Mouse (Mus musculus) kidney, adult 2 months (tissue): ENCODE measurements at regions not wholly inside any gene's neighbourhood (a gene's known extent, or its start where the extent isn't known, plus 50 kb on each side); places are given as distances from the start of the nearest gene placed in this dataset.

Experiments used
- DNase-seq: peaks from one replicate; pipeline ENCODE4 v3.0.0; 2021
- H3K27ac ChIP-seq: fragments of 200-500 bp; 2 replicates; pipeline ENCODE4 v1.5.1; 2012; ENCODE audit warnings: low read depth, low read length, control low read depth, inconsistent platforms; ENCODE audit not compliant: insufficient read depth
- H3K27me3 ChIP-seq: fragments of 200-500 bp; replicated peaks from 2 replicates; pipeline ENCODE4 v1.6.1; 2012; ENCODE audit warnings: mild to moderate bottlenecking, moderate library complexity, low read length, inconsistent platforms; ENCODE audit not compliant: control insufficient read depth, insufficient read depth
- H3K36me3 ChIP-seq: fragments of 200-500 bp; 2 replicates; pipeline ENCODE4 v1.6.1; 2012; ENCODE audit warnings: mild to moderate bottlenecking, moderate library complexity, low read length, inconsistent platforms; ENCODE audit not compliant: control insufficient read depth, insufficient read depth
- H3K4me1 ChIP-seq: fragments of 200-500 bp; 2 replicates; pipeline ENCODE4 v1.6.1; 2011; ENCODE audit warnings: low read length; ENCODE audit not compliant: control insufficient read depth, insufficient read depth
- H3K4me3 ChIP-seq: fragments of 200-500 bp; 2 replicates; pipeline ENCODE4 v1.5.1; 2011; ENCODE audit warnings: mild to moderate bottlenecking, low read depth, low read length, control low read depth; ENCODE audit not compliant: insufficient read depth
- CTCF ChIP-seq: fragments of 200-500 bp; conservative IDR thresholded peaks from 2 replicates; pipeline ENCODE4 v1.5.1; 2011; ENCODE audit warnings: low read depth, mild to moderate bottlenecking, control low read depth, low read length, moderate library complexity, mixed read lengths; ENCODE audit not compliant: insufficient read depth, insufficient read length
- POLR2A ChIP-seq: fragments of 200-500 bp; IDR thresholded peaks from one replicate; pipeline ENCODE4 v1.6.1; 2011; ENCODE audit warnings: low read depth, low read length, control low read depth
- WGBS: fragments of 180-500 bp; shearing (Covaris S2); methylation state at CpG from one replicate; pipeline ENCODE4 v1.1.7; 2018; 5-methylcytosine and 5-hydroxymethylcytosine counted together

DNA sequence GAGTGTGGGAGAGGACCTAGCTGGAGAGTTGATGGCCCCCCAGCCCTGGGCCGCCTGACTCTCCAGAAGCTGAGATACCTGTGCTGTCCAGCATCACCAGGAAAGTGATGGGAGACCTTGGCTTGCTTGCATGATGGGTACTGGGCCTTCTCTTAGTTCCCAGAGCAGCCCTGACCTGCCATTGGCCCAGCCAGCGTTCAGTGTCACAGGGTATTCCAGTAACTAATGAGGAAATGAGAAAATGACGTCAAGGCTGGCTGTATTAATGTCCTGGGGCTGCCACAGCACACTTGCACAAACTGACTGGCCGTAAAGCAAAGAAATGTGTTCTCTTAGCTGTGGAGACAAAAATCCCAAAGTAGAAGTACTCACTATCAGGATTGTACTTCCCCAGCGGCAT lies 307.5 kb downstream of the Tbc1d1 start:
- H3K4me1 ChIP-seq: no peaks in the 10 kb centered on the region
- no peak overlapping the region for H3K4me3 ChIP-seq
- no peak for DNase-seq
- H3K27ac ChIP-seq: no peak overlapping the region
- H3K36me3 ChIP-seq: no peaks in the 10 kb centered on the region
- TF ChIP-seq POLR2A: no peak
- no peak for TF ChIP-seq CTCF
- WGBS: 82% methylated on average over 5 of the region's 5 CpGs
- no peaks in the 10 kb centered on the region for H3K27me3 ChIP-seq

DNA sequence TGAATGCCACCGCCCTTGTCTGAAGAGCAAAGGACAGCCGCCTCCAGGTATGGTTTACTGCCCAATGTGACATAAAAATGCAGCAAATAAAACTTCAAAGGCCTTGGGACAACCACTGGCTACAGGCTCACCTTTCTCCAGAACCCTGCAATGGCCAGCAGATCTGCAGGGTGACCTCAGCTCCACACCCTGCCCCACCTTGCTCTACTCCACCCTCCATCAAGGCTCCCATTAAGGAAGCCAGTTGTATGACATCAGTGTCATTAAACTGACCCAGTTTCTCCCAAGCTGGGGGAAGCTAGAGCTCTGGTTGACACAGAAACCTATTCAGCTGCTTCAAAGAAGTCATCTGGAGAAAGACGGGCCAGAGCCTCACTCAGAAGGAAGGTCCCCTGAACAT lies 310.2 kb downstream of the Tbc1d1 start:
- 90% methylated on average over 3 of the region's 3 CpGs for WGBS

GRCm38 (mm10) chr5:64467856-64468255 lies 311.8 kb downstream of the Tbc1d1 start:
- Histone ChIP-seq H3K36me3 (no peaks in the 10 kb centered on the region), H3K27me3 (no peaks in the 10 kb centered on the region), H3K4me1 (no peaks in the 10 kb centered on the region), H3K4me3 (no peak overlapping the region), H3K27ac (no peak overlapping the region)
- 79% methylated on average over 3 of the region's 3 CpGs for WGBS
- DNase-seq: peak; percentile 52
- TF ChIP-seq POLR2A: no peak

More for the DNA sequence above, 310.2 kb downstream of the Tbc1d1 start:
- H3K4me1 ChIP-seq: no peaks in the 10 kb centered on the region
- no peak overlapping the region for H3K4me3 ChIP-seq
- DNase-seq: no peak
- H3K36me3 ChIP-seq: no peaks in the 10 kb centered on the region
- H3K27ac ChIP-seq: no peak overlapping the region
- TF ChIP-seq CTCF (no peak), POLR2A (no peak)
- H3K27me3 ChIP-seq: no peaks in the 10 kb centered on the region

DNA sequence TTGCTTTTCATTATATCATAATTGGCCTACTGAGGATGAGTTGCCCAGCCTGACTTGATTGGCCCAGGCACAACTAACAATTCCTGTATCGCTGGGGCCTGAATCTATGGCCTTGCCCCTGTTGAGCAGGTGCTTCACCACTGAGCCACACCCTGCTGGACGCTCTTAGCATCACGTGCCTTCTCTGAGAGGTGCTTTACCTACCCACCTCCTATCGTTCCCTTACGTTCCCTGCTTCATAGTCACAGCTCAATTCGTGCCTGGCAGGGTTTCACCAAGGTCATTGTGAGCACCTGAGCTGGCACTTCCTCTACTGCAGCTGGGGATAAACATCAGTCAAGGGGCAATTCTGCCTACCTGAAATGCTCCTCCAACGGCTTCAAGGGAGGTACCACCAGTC lies 312.2 kb downstream of the Tbc1d1 start:
- no peak overlapping the region for H3K4me3 ChIP-seq
- no peak overlapping the region for H3K27ac ChIP-seq
- H3K27me3 ChIP-seq: no peaks in the 10 kb centered on the region
- no peak for TF ChIP-seq CTCF
- TF ChIP-seq POLR2A: no peak
- WGBS: 88% methylated on average over 7 of the region's 7 CpGs
- no peaks in the 10 kb centered on the region for H3K36me3 ChIP-seq
- DNase-seq: no peak
- no peaks in the 10 kb centered on the region for H3K4me1 ChIP-seq

GRCm38 (mm10) chr5:64472008-64472407 lies 315.9 kb downstream of the Tbc1d1 start:
- DNase-seq: no peak
- Histone ChIP-seq H3K27me3 (no peaks in the 10 kb centered on the region), H3K27ac (no peak overlapping the region), H3K4me3 (no peak overlapping the region), H3K4me1 (no peaks in the 10 kb centered on the region), H3K36me3 (no peaks in the 10 kb centered on the region)
- WGBS: 71% methylated on average over 3 of the region's 3 CpGs
- TF ChIP-seq POLR2A: no peak
- no peak for TF ChIP-seq CTCF

- DNase-seq: peak; percentile 48
- no peak for TF ChIP-seq POLR2A
- no peak for TF ChIP-seq CTCF
- Histone ChIP-seq H3K27ac (no peak overlapping the region), H3K36me3 (no peaks in the 10 kb centered on the region), H3K27me3 (no peaks in the 10 kb centered on the region), H3K4me1 (no peaks in the 10 kb centered on the region), H3K4me3 (no peak overlapping the region)
- WGBS: 60% methylated on average over 10 of the region's 10 CpGs
Measured at GRCm38 (mm10) chr5:64472415-64472814, 316.3 kb downstream of the Tbc1d1 start.

DNA sequence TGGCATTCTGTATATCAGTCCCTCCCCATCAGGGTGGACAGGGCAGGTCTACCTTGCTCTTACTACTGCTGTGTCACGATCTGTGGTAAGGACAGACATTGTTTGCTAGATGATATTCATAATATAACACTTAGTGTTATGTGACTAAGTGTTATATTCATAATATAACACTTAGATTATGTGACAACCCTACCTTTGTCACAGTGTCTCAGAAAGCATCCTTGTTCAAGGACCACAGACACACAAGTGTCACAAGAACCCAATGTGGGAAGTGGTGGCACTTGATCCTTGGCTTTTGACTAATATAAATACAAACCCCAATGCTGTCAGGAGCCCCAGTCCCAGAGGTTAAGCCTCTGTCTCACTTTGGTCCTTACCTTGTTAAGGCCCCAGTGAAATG lies 318.8 kb downstream of the Tbc1d1 start:
- DNase-seq: no peak
- Histone ChIP-seq H3K27ac (no peak overlapping the region), H3K36me3 (no peaks in the 10 kb centered on the region), H3K27me3 (no peaks in the 10 kb centered on the region), H3K4me3 (no peak overlapping the region), H3K4me1 (no peaks in the 10 kb centered on the region; the same call in 1 of the 2 replicates)
- WGBS: 96% methylated on average over 1 of the region's 1 CpGs
- TF ChIP-seq CTCF (no peak), POLR2A (no peak)

- DNase-seq: no peak
- TF ChIP-seq POLR2A (no peak), CTCF (no peak)
- Histone ChIP-seq H3K4me1 (no peaks in the 10 kb centered on the region; the same call in 1 of the 2 replicates), H3K27me3 (no peaks in the 10 kb centered on the region), H3K36me3 (no peaks in the 10 kb centered on the region), H3K4me3 (no peak overlapping the region), H3K27ac (no peak overlapping the region)
- 72% methylated on average over 8 of the region's 8 CpGs for WGBS
Measured at GRCm38 (mm10) chr5:64475736-64476519, 319.8 kb downstream of the Tbc1d1 start.
